Mouse (Mus musculus) olfactory bulb, adult 2 months (tissue): ENCODE results near the gene Sap30l.

Source experiments
- CTCF ChIP-seq: fragments of 200-500 bp; IDR thresholded peaks from 2 replicates; pipeline ENCODE4 v1.5.1; 2012; ENCODE audit warnings: low read depth, mild to moderate bottlenecking, low read length, moderate library complexity; ENCODE audit not compliant: insufficient read depth
- POLR2A ChIP-seq: fragments of 200-500 bp; IDR thresholded peaks from 2 replicates; pipeline ENCODE4 v1.6.1; 2012; ENCODE audit warnings: mild to moderate bottlenecking, low read depth, low read length, moderate library complexity; ENCODE audit not compliant: insufficient read depth

GRCm38 (mm10) chr11:57840986-57841385 is 39.5 kb downstream of the Sap30l start:
- TF ChIP-seq CTCF = no peak
- no peak for TF ChIP-seq POLR2A
